Mouse (Mus musculus): ENCODE results near the gene Ttc8. TPM values are rescaled to one million over a fixed set of nuclear protein-coding genes. Genes with fewer than 3 reads are reported as not detected.

The Ttc8 gene
- 8.7 and 10.1 TPM in 2 replicates for polyA plus RNA-seq (2015; fragmentation: Nextera tagmentation; extraction: Ambion mirVana)

GRCm38 (mm10) chr12:98920194-98920991 is at the start of gene Ttc8:
Gene Ttc8 (plus strand): TSS chr12:98920574.

DNA sequence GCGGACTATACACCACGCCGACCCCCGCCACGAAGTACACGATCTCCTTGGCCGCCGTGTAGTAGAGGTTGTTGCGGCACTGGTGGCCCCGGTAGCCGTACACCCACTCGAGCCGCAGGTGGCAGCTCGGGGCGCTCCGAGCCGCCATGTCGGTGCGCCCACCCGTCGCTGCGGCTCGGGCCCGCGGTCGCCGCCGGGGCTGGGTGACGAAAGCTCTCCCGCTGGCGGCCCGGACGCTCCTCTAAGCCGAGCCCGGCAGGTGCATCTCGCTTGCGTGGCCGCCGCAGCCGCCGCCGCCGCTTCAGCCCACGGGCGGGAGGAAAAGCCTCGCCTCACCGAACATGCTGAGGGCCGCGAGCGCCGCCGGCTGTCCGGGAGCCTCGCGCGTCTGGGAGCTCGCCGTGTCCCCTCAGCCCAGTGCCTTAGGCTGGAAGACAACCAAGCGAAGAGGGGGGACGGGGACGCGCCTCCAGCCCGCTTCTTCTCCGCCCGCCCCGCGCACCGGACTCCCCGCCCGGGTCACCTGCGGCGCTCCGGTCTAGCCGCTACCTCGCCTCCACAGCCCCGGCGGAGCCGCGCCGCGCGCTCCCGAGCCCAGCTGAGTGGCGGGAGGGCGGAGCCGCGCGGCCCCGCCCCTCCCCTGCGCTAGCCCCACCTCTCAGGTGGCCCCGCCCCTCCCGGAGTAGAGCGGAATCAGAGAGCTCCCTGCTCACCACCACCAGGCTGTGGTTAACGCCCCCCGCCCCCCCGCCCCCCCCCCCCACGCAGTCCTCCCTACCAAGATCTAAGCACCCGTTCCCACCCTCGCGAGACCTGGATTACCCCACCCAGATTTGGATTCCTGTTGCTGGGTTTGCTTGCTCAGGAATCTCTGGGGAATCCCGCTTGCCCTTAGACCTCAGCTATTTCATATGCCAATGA is 19.2 kb upstream of the Ttc8 start, which contains the start of gene Eml5:
Eml5 (minus strand) TSS at position 604 of the 921 bp plus-strand sequence.

Other genes starting within 250 kb of the Ttc8 start
- 12.2 and 15.0 TPM in 2 replicates for gene Ptpn21, start 183.2 kb upstream of the Ttc8 start, polyA plus RNA-seq (2015; fragmentation: Nextera tagmentation; extraction: Ambion mirVana)
- 55.8 and 62.5 TPM in 2 replicates for gene Zc3h14, start 173.6 kb upstream of the Ttc8 start, polyA plus RNA-seq (2015; fragmentation: Nextera tagmentation; extraction: Ambion mirVana)
- gene Eml5, start 19.1 kb upstream of the Ttc8 start, polyA plus RNA-seq (2015; fragmentation: Nextera tagmentation; extraction: Ambion mirVana): 0.39 and 0.91 TPM in 2 replicates